Mouse (Mus musculus) megakaryocyte, embryonic 14.5 days (primary cell): ENCODE results near the gene Dgki.

Experiments
- FLI1 ChIP-seq: IDR thresholded peaks from 2 replicates; pipeline ENCODE4 v1.6.1; 2012; ENCODE audit warnings: low read length, inconsistent platforms, mixed read lengths
- GATA1 ChIP-seq: IDR thresholded peaks from 3 replicates; pipeline ENCODE4 v1.6.1; 2012; ENCODE audit warnings: mixed read lengths, low read length, inconsistent platforms, borderline replicate concordance

DNA sequence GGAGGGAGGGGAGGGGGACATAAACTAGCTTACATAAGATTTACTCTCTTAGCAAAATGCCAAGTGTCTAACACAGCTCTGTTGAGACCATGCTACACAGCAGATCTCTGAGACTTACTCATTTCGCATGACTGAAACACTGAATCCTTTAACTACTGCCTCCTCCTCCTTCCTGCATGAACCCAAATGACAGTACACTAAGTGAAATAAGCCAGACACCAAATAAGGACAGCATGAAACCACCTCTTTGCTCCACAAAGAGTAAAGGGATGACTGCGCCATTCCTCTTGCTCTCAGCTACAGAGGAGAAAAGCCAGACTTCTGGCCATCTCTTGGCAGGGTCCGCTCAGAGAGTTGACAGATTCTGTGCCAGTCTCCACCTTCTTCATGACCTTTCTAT, 217.0 kb downstream of the Dgki start:
- TF ChIP-seq GATA1 (no peak), FLI1 (no peak)
